Mouse (Mus musculus): ENCODE data around the gene Babam2.

Babam2 gene

GRCm38 (mm10) chr5:32001771-32002170 is 304.3 kb downstream of the Babam2 start:
- no peak for DNase-seq

GRCm38 (mm10) chr5:32008401-32008800 is 310.9 kb downstream of the Babam2 start:
- DNase-seq, result no peak

- DNase-seq, result no peak
Observed at GRCm38 (mm10) chr5:32010056-32010455, 312.6 kb downstream of the Babam2 start.

DNA sequence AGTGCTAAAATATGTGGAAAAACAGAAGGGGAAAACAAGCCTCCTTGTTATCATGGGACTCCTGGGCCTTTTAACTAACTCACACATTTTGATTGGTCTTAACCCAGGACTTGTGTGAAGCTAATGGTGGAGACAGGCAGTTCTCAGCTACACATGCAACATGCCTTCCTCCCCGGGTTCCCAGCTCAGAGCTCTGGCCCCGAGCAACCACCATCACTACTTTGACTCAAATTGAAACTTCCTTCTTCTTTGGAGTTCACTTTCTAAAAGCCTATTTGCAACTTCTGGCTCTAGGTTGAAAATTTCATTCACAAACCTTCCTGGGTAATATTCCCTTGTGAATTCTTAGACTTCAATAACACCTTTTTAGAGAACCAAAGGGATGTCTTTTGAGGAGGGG is 315.6 kb downstream of the Babam2 start:
- no peak for DNase-seq

- no peak for DNase-seq
Observed at GRCm38 (mm10) chr5:32014786-32015185, 317.3 kb downstream of the Babam2 start.

- no peak for DNase-seq
Observed at GRCm38 (mm10) chr5:32015949-32016478, 318.5 kb downstream of the Babam2 start.

GRCm38 (mm10) chr5:32017686-32018085 is 320.2 kb downstream of the Babam2 start:
- DNase-seq, result no peak

DNA sequence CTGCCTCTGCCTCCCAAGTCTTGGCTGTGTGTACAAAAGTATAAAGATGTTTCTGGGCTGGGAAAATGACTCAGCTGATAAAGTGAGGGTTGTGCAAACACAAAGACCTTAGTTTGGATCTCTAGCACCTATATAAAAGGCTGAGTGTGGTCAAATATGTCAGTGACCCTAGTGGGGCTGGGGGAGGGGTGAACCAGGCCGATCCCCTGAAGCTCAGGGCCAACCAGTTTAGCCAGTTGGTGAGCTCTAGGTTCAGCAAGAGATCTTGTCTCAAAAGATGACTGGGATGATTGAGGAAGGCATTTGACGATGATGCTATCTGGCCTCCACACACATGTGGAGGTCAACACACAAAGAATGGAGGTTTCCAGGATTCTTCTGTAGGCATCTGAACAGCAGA is 320.8 kb downstream of the Babam2 start:
- DNase-seq, result no peak

GRCm38 (mm10) chr5:32029834-32030433 is 332.4 kb downstream of the Babam2 start:
- DNase-seq, result no peak

DNA sequence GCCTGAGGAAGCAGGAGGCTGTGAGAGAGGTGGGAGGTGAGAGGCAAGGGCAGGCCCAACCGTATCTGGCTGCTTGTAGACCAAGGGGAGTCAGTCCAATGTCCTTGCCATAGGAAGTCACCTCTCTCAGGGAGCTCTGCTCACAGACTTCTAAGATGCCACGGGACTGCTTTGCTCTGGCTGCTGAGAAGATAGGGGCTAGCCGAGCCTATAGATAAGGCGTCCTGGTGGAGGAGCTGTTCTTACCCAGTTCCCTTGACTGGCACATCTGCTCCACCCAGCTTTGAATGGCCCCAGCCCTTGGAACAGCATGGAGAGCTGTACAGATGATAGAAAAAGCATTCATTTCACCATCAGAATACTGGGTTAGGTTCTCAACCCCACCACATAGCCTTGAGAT is 335.7 kb downstream of the Babam2 start:
- no peak for DNase-seq

GRCm38 (mm10) chr5:32033621-32034020 is 336.1 kb downstream of the Babam2 start:
- no peak for DNase-seq

GRCm38 (mm10) chr5:32034475-32035054 is 337.1 kb downstream of the Babam2 start:
- DNase-seq, result peak; percentile 11

DNA sequence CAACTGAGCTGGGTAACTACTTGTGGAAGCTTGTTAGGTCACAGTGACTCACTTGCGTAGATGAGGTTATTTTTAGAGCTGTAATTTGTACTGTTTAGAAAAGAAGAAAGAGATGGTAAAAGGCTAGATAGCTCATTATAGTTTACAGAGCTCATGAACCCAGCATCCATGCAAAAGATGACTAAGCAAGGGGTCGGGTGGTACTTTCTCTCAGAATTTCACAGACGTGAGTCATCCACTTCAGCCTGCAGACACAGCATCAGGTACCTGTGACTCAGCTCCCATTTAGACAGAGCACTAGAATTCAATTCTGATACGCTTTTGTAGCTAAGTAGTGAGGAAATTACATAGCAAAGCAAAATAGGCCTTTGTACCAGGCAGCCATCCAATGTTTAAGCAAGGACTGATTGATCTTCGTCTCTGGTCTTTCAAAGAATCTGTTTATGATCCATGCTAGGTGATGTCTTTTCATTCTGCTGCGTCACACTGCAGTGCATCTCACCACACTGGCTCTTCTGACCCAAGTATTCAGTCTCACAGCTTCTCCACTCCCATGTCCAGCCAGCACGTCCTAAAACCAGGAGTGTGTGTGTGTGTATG is 338.3 kb downstream of the Babam2 start:
- peak; percentile 7 for DNase-seq

DNA sequence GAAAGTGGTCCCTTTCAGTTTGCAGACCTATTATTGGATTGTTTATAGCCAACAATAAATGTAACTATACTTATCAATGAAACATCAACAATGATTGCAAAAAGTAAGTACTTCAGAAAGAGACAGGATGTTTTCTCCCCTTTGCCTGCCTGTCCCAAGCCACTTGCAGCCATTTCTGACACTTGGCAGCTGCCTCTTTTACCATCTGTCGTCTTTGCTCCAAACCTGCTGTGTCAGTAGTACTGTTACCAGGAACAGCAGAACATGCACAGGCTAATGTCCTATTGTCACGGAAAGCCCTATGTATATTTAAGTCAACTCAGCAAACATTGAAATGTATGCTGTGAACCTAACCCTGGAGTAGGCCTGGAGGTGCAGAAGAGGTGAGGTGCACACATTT is 339.4 kb downstream of the Babam2 start:
- DNase-seq, result peak; percentile 29

DNA sequence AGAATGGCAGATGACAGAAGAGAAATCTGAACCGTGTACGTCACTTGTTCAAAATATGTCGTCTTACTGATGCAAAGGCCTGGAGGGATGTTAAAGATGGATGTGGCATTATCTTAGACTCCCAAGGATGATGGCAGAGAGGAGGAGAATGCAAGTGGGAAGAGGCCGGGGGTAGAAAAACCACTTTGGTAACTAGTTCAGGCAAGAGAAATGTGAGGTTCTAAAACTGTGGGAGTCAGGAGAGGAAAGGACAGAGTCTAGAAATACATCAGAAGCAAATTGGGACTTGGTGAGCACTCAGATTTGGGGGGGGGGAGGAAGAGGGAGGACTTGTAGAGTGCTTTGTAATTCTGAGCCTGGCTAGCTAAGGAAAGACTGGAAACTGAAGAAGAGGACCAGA is 340.1 kb downstream of the Babam2 start:
- DNase-seq, result no peak

DNA sequence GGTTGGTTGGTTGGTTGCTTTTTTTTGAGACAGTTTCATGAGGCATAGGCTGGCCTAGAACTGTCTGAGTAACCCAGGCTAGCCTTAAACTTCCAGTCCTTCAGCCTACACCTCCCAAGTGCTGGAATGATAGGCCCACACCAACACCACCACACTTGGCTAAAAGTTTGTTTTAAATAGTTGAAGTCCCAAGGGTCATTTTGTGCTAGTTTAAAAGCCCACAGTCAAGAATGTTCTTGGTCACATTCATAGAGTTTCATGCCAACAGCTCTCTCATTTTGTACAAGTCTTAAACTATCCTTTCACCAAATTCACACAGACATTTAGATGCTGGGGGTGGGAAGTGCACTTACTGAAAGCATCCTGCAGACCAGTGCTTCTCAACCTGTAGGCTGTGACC is 341.5 kb downstream of the Babam2 start:
- DNase-seq, result no peak

DNA sequence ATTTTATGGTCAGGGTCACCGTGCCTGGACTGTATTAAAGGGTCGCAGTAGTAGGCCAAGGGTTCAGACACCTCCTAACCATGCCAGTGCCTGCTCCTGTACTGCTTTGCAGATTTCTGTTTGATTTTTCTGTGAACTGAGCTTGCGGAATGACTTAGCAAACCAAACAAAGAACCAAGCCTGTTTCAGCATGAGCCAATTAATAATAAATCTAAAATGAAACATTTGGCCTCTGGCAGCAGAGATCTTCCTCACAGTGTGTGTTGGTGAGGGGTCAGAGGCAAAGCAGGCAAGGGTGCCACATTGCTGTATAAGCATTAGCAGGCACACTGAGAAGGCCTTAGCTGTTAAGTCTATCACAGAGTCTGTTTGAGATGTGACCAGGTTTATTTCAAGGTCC is 342.0 kb downstream of the Babam2 start:
- no peak for DNase-seq

- no peak for DNase-seq
Observed at GRCm38 (mm10) chr5:32043153-32043552, 345.7 kb downstream of the Babam2 start.

GRCm38 (mm10) chr5:32043996-32044395 is 346.5 kb downstream of the Babam2 start:
- no peak for DNase-seq

DNA sequence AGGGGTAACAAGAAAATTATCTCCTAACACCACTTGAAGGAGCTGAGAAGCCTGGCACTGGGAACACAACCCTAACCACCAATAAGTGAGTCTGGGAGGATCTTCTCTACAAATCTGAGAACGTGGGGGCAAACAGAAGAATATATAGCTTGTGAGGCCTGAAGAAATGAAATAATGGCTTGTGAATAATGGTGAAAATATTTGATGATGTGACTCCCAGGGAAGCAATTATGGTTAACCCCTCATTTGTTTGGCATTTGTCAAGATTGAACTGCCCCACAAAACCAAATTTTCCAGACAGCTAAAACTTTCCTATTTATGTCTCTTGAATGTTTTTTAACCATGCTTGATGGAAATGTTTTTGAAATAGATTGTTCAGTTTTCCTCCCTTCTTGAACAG is 354.4 kb downstream of the Babam2 start:
- no peak for DNase-seq

DNA sequence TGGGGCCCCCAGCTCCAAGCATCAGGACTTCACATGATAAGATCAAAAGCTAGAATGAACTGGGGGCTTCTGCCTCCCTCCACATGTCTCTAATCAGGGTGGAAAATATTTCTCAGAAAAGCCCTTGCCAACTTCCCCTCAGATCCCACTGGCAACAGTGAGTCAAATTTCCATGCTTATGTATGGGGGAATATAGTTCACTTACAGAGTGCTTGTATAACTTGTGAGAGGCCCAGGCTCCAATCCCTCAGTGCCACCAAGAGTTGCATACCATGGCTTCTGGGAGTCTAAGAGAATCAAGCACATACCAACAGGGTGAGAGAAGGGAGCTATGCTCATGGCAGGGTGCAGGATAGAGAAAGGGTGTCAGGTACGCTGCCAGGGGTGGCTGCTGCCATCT is 355.0 kb downstream of the Babam2 start:
- DNase-seq, result no peak

DNA sequence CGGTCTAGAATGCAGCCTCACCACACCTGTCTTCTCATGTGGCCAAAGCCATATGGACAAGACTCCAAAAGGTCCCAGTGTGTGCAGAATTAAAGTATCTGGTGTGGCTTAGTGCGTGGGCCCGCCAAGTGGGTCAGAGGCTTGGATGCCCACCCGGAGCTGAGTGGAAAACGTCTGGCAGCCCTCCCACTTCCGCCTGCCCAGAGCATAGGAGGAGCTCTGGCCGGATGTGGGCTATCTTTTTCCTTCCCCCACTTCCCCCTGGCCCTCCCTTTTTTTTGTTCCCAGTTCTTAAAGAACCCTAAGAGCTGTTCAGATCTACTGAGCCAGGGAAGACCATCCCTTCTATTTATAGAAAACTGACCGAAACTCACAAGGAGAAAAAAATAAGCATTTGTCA is 356.0 kb downstream of the Babam2 start:
- DNase-seq, result no peak

DNA sequence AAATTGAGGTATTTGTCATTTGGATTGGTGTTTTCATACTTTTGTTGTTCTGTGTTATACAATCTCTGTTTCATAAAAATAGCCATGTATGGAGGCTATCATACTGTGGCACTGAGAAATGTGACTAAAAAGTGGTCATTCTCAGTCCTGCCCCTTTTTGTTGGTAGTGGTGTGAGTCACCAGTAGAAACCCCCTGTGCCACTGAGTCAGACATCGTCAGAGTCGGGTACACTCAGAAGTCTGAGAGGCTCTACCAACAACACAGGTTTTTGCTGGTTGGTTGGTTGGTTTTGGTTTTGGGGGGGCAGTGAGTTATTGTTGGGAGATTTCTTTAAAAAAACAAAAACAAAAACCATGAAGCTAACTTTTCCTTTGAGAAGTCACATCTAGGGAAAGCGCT is 358.2 kb downstream of the Babam2 start:
- DNase-seq, result no peak

- no peak for DNase-seq
Observed at GRCm38 (mm10) chr5:32056126-32056525, 358.6 kb downstream of the Babam2 start.
